Mouse (Mus musculus) intestine, embryonic 16.5 days (tissue): ENCODE measurements around the gene Fiz1. TPM values are rescaled to one million over a fixed set of nuclear protein-coding genes. Genes with fewer than 3 reads are reported as not detected.
"Not testable (repeated sequence)": the region's sequence is repeated elsewhere in the genome, so short reads cannot be mapped to it uniquely, and the experiment has no call there.

Experiments used
- ATAC-seq: fragments of 200-750 bp; cut with Nextera tagmentation; 2 replicates; pipeline ENCODE4 v1.8.0; 2017; ENCODE audit warnings: moderate TSS enrichment, moderate library complexity
- H3K27ac ChIP-seq: fragments of 300-500 bp; sonication (generic); 2 replicates; pipeline ENCODE4 v1.5.1; 2014; ENCODE audit warnings: mild to moderate bottlenecking, low read length
- H3K27me3 ChIP-seq: fragments of 300-500 bp; sonication (generic); replicated peaks from 2 replicates; pipeline ENCODE4 v1.6.1; 2014; ENCODE audit warnings: low read length, control low read depth, mixed read lengths; ENCODE audit not compliant: control insufficient read depth, insufficient read depth
- H3K36me3 ChIP-seq: fragments of 300-500 bp; sonication (generic); 2 replicates; pipeline ENCODE4 v1.6.1; 2014; ENCODE audit warnings: low read length, control low read depth; ENCODE audit not compliant: control insufficient read depth, insufficient read depth
- H3K4me1 ChIP-seq: fragments of 300-500 bp; sonication (generic); 2 replicates; pipeline ENCODE4 v1.6.1; 2014; ENCODE audit warnings: low read length, control low read depth, mixed read lengths; ENCODE audit not compliant: control insufficient read depth, insufficient read depth
- H3K4me2 ChIP-seq: fragments of 300-500 bp; sonication (generic); 2 replicates; pipeline ENCODE4 v1.6.1; 2014; ENCODE audit warnings: low read depth, low read length, control low read depth
- H3K4me3 ChIP-seq: fragments of 300-500 bp; sonication (generic); 2 replicates; pipeline ENCODE4 v1.5.1; 2014; ENCODE audit warnings: mild to moderate bottlenecking, low read length
- H3K9ac ChIP-seq: fragments of 300-500 bp; sonication (generic); 2 replicates; pipeline ENCODE4 v1.6.1; 2014; ENCODE audit warnings: low read depth, low read length
- H3K9me3 ChIP-seq: fragments of 300-500 bp; sonication (generic); 2 replicates; pipeline ENCODE4 v1.6.1; 2016; ENCODE audit warnings: low read length, control low read depth; ENCODE audit not compliant: control insufficient read depth
- WGBS: fragments of 180-500 bp; shearing (Covaris S2); extraction: QIAGEN DNeasy Blood & Tissue Kit; methylation state at CpG from one replicate; pipeline ENCODE4 v1.1.7; 2014; 5-methylcytosine and 5-hydroxymethylcytosine counted together
- polyA plus RNA-seq: library from polyadenylated mRNA; unstranded; fragments of >200 nt; fragmentation: Nextera tagmentation; extraction: Ambion mirVana; gene quantifications from 2 replicates; pipeline ENCODE4 v1.2.1, GENCODE M21; 2015

Fiz1 gene
- polyA plus RNA-seq, 1 experiment from 2014 or later: 25.4 TPM

- 48% methylated on average over 3 of the region's 3 CpGs for WGBS
- ATAC-seq: peak; percentile 0; the same call in 1 of the 2 replicates
- peak overlapping the region; percentile 98 for H3K27ac ChIP-seq
- peak overlapping the region; percentile 68 for H3K4me2 ChIP-seq
- peak overlapping the region; percentile 77 for H3K9ac ChIP-seq
- H3K4me3 ChIP-seq: peak overlapping the region; percentile 76
- H3K27me3 ChIP-seq: no peaks in the 10 kb centered on the region
- H3K4me1 ChIP-seq: peaks cover 11% of the 10 kb centered on the region
- H3K9me3 ChIP-seq: peaks cover 2% of the 10 kb centered on the region; the same call in 1 of the 2 replicates
- peaks cover 29% of the 10 kb centered on the region for H3K36me3 ChIP-seq
Measured at GRCm38 (mm10) chr7:5016057-5016456, 1.6 kb upstream of the Fiz1 start.

- H3K36me3 ChIP-seq: peaks cover 32% of the 10 kb centered on the region
- no peaks in the 10 kb centered on the region for H3K27me3 ChIP-seq
- H3K4me2 ChIP-seq: peak within 1 kb of the TSS; percentile 68
- H3K27ac ChIP-seq: peak within 1 kb of the TSS; percentile 99
- H3K9me3 ChIP-seq: peaks cover 2% of the 10 kb centered on the region; the same call in 1 of the 2 replicates
- peak within 1 kb of the TSS; percentile 76 for H3K4me3 ChIP-seq
- peak; percentile 77 for ATAC-seq
- peak within 1 kb of the TSS; percentile 90 for H3K9ac ChIP-seq
- peaks cover 10% of the 10 kb centered on the region for H3K4me1 ChIP-seq
- 2% methylated on average over 74 of the region's 76 CpGs for WGBS
Measured at GRCm38 (mm10) chr7:5015118-5016001, 863 bp upstream of the Fiz1 start, which contains the start of gene Gm44973. Gene Gm44973 (plus strand): TSS chr7:5015496.

- peaks cover 45% of the 10 kb centered on the region for H3K36me3 ChIP-seq
- no peak overlapping the region for H3K4me3 ChIP-seq
- 88% methylated on average over 27 of the region's 27 CpGs for WGBS
- H3K27me3 ChIP-seq: no peaks in the 10 kb centered on the region
- no peak for ATAC-seq
- H3K4me1 ChIP-seq: peaks cover 3% of the 10 kb centered on the region; the same call in 1 of the 2 replicates
- H3K9me3 ChIP-seq: peaks cover 5% of the 10 kb centered on the region; the same call in 1 of the 2 replicates
- H3K27ac ChIP-seq: no peak overlapping the region
- H3K4me2 ChIP-seq: peak overlapping the region; percentile 51; the same call in 1 of the 2 replicates
- no peak overlapping the region for H3K9ac ChIP-seq
Measured at GRCm38 (mm10) chr7:5012681-5013513, 1.6 kb downstream of the Fiz1 start.

- peaks cover 42% of the 10 kb centered on the region for H3K36me3 ChIP-seq
- H3K4me1 ChIP-seq: no peaks in the 10 kb centered on the region
- H3K4me3 ChIP-seq: no peak overlapping the region
- H3K4me2 ChIP-seq: no peak overlapping the region
- WGBS: 95% methylated on average over 26 of the region's 26 CpGs
- no peak overlapping the region for H3K27ac ChIP-seq
- no peak overlapping the region for H3K9ac ChIP-seq
- no peak for ATAC-seq
- no peaks in the 10 kb centered on the region for H3K27me3 ChIP-seq
- 0 out of 2 replicates have a peak, but pooled peaks cover 3% of the 10 kb centered on the region for H3K9me3 ChIP-seq
Measured at GRCm38 (mm10) chr7:5008229-5008628, 6.3 kb downstream of the Fiz1 start.

GRCm38 (mm10) chr7:5002876-5003275, 11.6 kb downstream of the Fiz1 start:
- H3K4me2 ChIP-seq, H3K4me3 ChIP-seq, H3K9ac ChIP-seq, H3K36me3 ChIP-seq, H3K9me3 ChIP-seq, ATAC-seq, H3K27ac ChIP-seq, H3K4me1 ChIP-seq, H3K27me3 ChIP-seq: not testable (repeated sequence)
- WGBS: 67% methylated on average over 8 of the region's 8 CpGs

GRCm38 (mm10) chr7:4999876-5000275, 14.6 kb downstream of the Fiz1 start:
- WGBS: 62% methylated on average over 2 of the region's 2 CpGs
- Histone ChIP-seq H3K9me3 (no peaks in the 10 kb centered on the region), H3K4me3 (no peak overlapping the region), H3K4me1 (peaks cover 10% of the 10 kb centered on the region), H3K27ac (no peak overlapping the region), H3K27me3 (no peaks in the 10 kb centered on the region), H3K36me3 (no peaks in the 10 kb centered on the region), H3K4me2 (no peak overlapping the region), H3K9ac (no peak overlapping the region)
- no peak for ATAC-seq

- 62% methylated on average over 7 of the region's 8 CpGs for WGBS
- H3K9me3 ChIP-seq: peaks cover 10% of the 10 kb centered on the region
- peak overlapping the region; percentile 82 for H3K4me2 ChIP-seq
- no peak for ATAC-seq
- H3K4me1 ChIP-seq: peaks cover 12% of the 10 kb centered on the region
- 0 out of 2 replicates have a peak overlapping the region, but pooled peaks have one; percentile 1 for H3K27ac ChIP-seq
- peaks cover 19% of the 10 kb centered on the region for H3K36me3 ChIP-seq
- H3K27me3 ChIP-seq: no peaks in the 10 kb centered on the region
- peak overlapping the region; percentile 91; the same call in 1 of the 2 replicates for H3K9ac ChIP-seq
- peak overlapping the region; percentile 68; the same call in 1 of the 2 replicates for H3K4me3 ChIP-seq
Measured at GRCm38 (mm10) chr7:4996934-4997333, 17.6 kb downstream of the Fiz1 start.

GRCm38 (mm10) chr7:4996003-4996895, 18.2 kb downstream of the Fiz1 start, which contains the start of gene Zfp579:
Gene Zfp579 (minus strand): TSS chr7:4996158.
- Histone ChIP-seq H3K9ac (peak within 1 kb of the TSS; percentile 91), H3K9me3 (peaks cover 10% of the 10 kb centered on the region), H3K4me2 (peak within 1 kb of the TSS; percentile 82), H3K4me1 (peaks cover 12% of the 10 kb centered on the region), H3K27ac (peak within 1 kb of the TSS; percentile 66), H3K4me3 (peak within 1 kb of the TSS; percentile 68), H3K36me3 (peaks cover 19% of the 10 kb centered on the region), H3K27me3 (no peaks in the 10 kb centered on the region)
- WGBS: 7% methylated on average over 14 of the region's 26 CpGs
- peak; percentile 89 for ATAC-seq
